Mouse (Mus musculus): Measurements from ENCODE around the gene Clcf1. TPM values are rescaled to one million over a fixed set of nuclear protein-coding genes. Genes with fewer than 3 reads are reported as not detected.

Gene Clcf1
- 3.9 TPM for polyA plus RNA-seq (2014; fragmentation: Illumina TruSeq; extraction: RNeasy Lipid Tissue Mini Kit (QIAGEN cat#74804); ENCODE audit: low read depth, low replicate concordance)

GRCm38 (mm10) chr19:4214071-4214770, at the start of gene Clcf1, which contains the start of gene AC109138.7:
TSS of gene Clcf1 (plus strand) at chr19:4214238.
TSS of gene AC109138.7 (plus strand) at chr19:4214357.

DNA sequence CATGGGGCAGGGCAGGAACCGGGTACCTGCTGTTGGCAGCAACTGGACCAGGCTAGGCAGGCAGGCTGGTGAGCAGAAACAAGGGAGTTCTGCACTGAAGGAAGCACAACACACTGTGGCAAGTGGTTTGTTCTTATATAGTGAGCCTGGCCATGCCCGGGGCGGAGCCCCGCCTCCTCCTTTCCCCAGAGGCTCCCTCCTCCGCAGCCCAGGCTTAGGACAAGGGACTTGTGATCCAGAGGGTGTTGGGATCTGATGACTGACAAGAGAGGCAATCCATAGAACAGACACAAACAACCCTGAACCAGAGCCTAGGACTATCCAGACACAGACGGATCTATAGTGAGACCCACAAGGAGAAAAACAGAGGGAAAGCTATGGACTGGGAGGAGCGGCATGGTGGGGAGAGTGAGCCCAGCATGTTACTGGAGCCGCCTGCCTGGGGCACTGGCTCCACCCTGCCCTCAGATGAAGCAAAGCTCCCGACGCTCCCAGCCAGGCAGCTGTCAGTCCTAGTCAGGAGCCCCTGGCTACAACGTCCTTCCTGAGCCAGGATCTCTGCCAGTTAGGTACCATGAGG, 38.6 kb upstream of the Clcf1 start, which contains the start of gene Carns1:
Gene Carns1, minus strand, starts transcription at position 112 of the 580 bp plus-strand sequence.

GRCm38 (mm10) chr19:4190831-4191334, 23.2 kb upstream of the Clcf1 start, which contains the start of gene Tbc1d10c:
TSS of gene Tbc1d10c (minus strand) at chr19:4191284.

GRCm38 (mm10) chr19:4191528-4192250, 22.3 kb upstream of the Clcf1 start, which contains the start of gene Ppp1ca:
TSS of gene Ppp1ca (plus strand) at chr19:4192065.

DNA sequence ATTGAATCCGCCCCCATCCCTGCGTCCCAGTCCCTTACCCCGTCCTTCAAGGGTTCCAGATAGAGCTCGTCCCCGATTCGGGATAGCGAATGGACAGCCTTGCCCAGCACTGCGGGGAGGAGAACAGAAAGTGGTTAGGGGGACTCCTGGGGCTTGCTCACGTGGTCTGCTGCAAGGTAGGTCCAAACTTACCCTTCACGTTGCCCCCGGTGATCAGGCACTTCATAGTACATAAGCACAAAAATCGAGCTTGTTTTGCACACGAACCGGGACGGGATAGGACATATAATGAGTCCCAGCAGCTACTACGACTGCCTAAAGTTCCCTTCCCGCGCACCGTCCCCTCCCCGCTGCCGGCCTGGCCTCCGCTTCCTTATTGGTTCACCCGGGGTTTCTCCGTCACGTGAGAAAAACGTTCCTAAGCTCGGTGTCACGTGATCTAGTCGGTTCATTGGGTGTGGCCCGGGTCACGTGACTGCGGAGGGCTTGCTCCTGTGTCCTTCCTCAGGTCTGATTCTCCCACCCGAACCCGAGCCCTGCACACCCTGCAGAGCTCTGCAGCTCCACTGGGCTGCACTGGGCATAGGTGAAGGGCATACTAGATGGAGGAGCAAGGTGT, 12.6 kb upstream of the Clcf1 start, which contains the start of gene Rad9a:
Gene Rad9a, minus strand, starts transcription at position 372 of the 619 bp plus-strand sequence.

GRCm38 (mm10) chr19:4231253-4232185, 17.5 kb downstream of the Clcf1 start, which contains the start of gene Pold4:
TSS of gene Pold4 (plus strand) at chr19:4231899.

DNA sequence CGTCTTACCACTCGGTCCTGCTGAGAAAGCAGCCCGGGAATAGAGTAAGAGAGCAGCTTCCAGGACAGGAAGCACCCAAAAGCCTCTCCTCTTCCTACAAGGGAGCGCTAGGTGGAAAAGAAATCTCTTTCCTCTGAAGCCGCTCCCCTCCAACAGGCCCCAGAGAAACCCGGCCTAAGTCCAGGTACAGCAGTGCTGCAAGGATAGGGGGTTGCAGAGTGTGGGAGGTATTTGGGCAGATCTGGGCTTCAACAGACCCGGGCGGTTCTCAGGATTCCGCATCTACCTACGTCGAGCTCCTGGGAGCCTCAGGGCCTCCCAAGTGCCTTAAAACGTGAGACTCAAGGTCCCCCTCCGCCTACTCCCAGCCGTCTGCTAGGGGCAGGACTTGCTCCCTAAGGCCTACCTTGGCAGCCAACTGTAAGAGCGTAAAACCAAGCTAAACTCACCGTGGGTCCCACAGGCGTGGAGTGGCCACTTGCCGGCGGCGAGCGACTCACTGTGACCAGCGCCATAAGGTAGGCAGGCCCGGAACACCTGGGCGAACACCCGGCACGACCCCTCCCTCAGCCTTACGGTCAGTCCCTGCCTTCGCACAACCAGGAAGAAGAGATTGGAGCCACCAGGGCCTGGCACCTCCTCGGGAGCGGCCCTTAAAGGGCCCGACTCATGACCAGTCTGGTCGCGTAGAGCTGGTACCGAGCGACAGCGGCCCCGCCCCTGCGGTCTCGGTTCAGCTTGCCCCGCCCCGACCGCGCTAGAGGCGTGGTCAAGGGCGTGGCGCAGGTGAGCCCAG, 54.7 kb downstream of the Clcf1 start, which contains the start of gene Ssh3:
Gene Ssh3, minus strand, starts transcription at position 615 of the 796 bp plus-strand sequence.

Other genes with a start within 250 kb of the Clcf1 start
- 10.9 TPM for gene Aldh3b2, start 241.9 kb upstream of the Clcf1 start, polyA plus RNA-seq (2014; fragmentation: Illumina TruSeq; extraction: RNeasy Lipid Tissue Mini Kit (QIAGEN cat#74804); ENCODE audit: low read depth, low replicate concordance)
- gene Acy3, start 227.7 kb upstream of the Clcf1 start, polyA plus RNA-seq (2014; fragmentation: Illumina TruSeq; extraction: RNeasy Lipid Tissue Mini Kit (QIAGEN cat#74804); ENCODE audit: low read depth, low replicate concordance), result 32.3 TPM
- not detected for gene Tbx10, start 221.5 kb upstream of the Clcf1 start, polyA plus RNA-seq (2014; fragmentation: Illumina TruSeq; extraction: RNeasy Lipid Tissue Mini Kit (QIAGEN cat#74804); ENCODE audit: low read depth, low replicate concordance)
- 25.3 TPM for gene Nudt8, start 213.7 kb upstream of the Clcf1 start, polyA plus RNA-seq (2014; fragmentation: Illumina TruSeq; extraction: RNeasy Lipid Tissue Mini Kit (QIAGEN cat#74804); ENCODE audit: low read depth, low replicate concordance)
- gene Gm49405, start 213.6 kb upstream of the Clcf1 start, polyA plus RNA-seq (2014; fragmentation: Illumina TruSeq; extraction: RNeasy Lipid Tissue Mini Kit (QIAGEN cat#74804); ENCODE audit: low read depth, low replicate concordance), result 2.5 TPM
- gene Doc2g, start 210.9 kb upstream of the Clcf1 start, polyA plus RNA-seq (2014; fragmentation: Illumina TruSeq; extraction: RNeasy Lipid Tissue Mini Kit (QIAGEN cat#74804); ENCODE audit: low read depth, low replicate concordance), result 3.2 TPM
- gene Ndufv1, start 201.4 kb upstream of the Clcf1 start, polyA plus RNA-seq (2014; fragmentation: Illumina TruSeq; extraction: RNeasy Lipid Tissue Mini Kit (QIAGEN cat#74804); ENCODE audit: low read depth, low replicate concordance), result 124 TPM
- gene Gstp1, start 176.3 kb upstream of the Clcf1 start, polyA plus RNA-seq (2014; fragmentation: Illumina TruSeq; extraction: RNeasy Lipid Tissue Mini Kit (QIAGEN cat#74804); ENCODE audit: low read depth, low replicate concordance), result 408 TPM
- 25.3 TPM for gene Gstp2, start 168.2 kb upstream of the Clcf1 start, polyA plus RNA-seq (2014; fragmentation: Illumina TruSeq; extraction: RNeasy Lipid Tissue Mini Kit (QIAGEN cat#74804); ENCODE audit: low read depth, low replicate concordance)
- 0.71 TPM for gene Gstp3, start 154.7 kb upstream of the Clcf1 start, polyA plus RNA-seq (2014; fragmentation: Illumina TruSeq; extraction: RNeasy Lipid Tissue Mini Kit (QIAGEN cat#74804); ENCODE audit: low read depth, low replicate concordance)
- gene Cabp2, start 132.7 kb upstream of the Clcf1 start, polyA plus RNA-seq (2014; fragmentation: Illumina TruSeq; extraction: RNeasy Lipid Tissue Mini Kit (QIAGEN cat#74804); ENCODE audit: low read depth, low replicate concordance), result not detected
- 93.4 TPM for gene Cdk2ap2, start 117.1 kb upstream of the Clcf1 start, polyA plus RNA-seq (2014; fragmentation: Illumina TruSeq; extraction: RNeasy Lipid Tissue Mini Kit (QIAGEN cat#74804); ENCODE audit: low read depth, low replicate concordance)
- gene Pitpnm1, start 114.2 kb upstream of the Clcf1 start, polyA plus RNA-seq (2014; fragmentation: Illumina TruSeq; extraction: RNeasy Lipid Tissue Mini Kit (QIAGEN cat#74804); ENCODE audit: low read depth, low replicate concordance), result 29.6 TPM
- 74.7 TPM for gene Aip, start 88.4 kb upstream of the Clcf1 start, polyA plus RNA-seq (2014; fragmentation: Illumina TruSeq; extraction: RNeasy Lipid Tissue Mini Kit (QIAGEN cat#74804); ENCODE audit: low read depth, low replicate concordance)
- gene Gpr152, start 74.5 kb upstream of the Clcf1 start, polyA plus RNA-seq (2014; fragmentation: Illumina TruSeq; extraction: RNeasy Lipid Tissue Mini Kit (QIAGEN cat#74804); ENCODE audit: low read depth, low replicate concordance), result 0.19 TPM
- 1.1 TPM for gene Cabp4, start 70.2 kb upstream of the Clcf1 start, polyA plus RNA-seq (2014; fragmentation: Illumina TruSeq; extraction: RNeasy Lipid Tissue Mini Kit (QIAGEN cat#74804); ENCODE audit: low read depth, low replicate concordance)
- 169 TPM for gene Coro1b, start 65.6 kb upstream of the Clcf1 start, polyA plus RNA-seq (2014; fragmentation: Illumina TruSeq; extraction: RNeasy Lipid Tissue Mini Kit (QIAGEN cat#74804); ENCODE audit: low read depth, low replicate concordance)
- 3.3 TPM for gene Ptprcap, start 60.6 kb upstream of the Clcf1 start, polyA plus RNA-seq (2014; fragmentation: Illumina TruSeq; extraction: RNeasy Lipid Tissue Mini Kit (QIAGEN cat#74804); ENCODE audit: low read depth, low replicate concordance)
- 27.2 TPM for gene Rps6kb2, start 50.9 kb upstream of the Clcf1 start, polyA plus RNA-seq (2014; fragmentation: Illumina TruSeq; extraction: RNeasy Lipid Tissue Mini Kit (QIAGEN cat#74804); ENCODE audit: low read depth, low replicate concordance)
- gene Carns1, start 38.8 kb upstream of the Clcf1 start, polyA plus RNA-seq (2014; fragmentation: Illumina TruSeq; extraction: RNeasy Lipid Tissue Mini Kit (QIAGEN cat#74804); ENCODE audit: low read depth, low replicate concordance), result 5.1 TPM
- gene Tbc1d10c, start 23.0 kb upstream of the Clcf1 start, polyA plus RNA-seq (2014; fragmentation: Illumina TruSeq; extraction: RNeasy Lipid Tissue Mini Kit (QIAGEN cat#74804); ENCODE audit: low read depth, low replicate concordance), result 3.5 TPM
- gene Ppp1ca, start 22.2 kb upstream of the Clcf1 start, polyA plus RNA-seq (2014; fragmentation: Illumina TruSeq; extraction: RNeasy Lipid Tissue Mini Kit (QIAGEN cat#74804); ENCODE audit: low read depth, low replicate concordance), result 434 TPM
- 15.7 TPM for gene Rad9a, start 12.6 kb upstream of the Clcf1 start, polyA plus RNA-seq (2014; fragmentation: Illumina TruSeq; extraction: RNeasy Lipid Tissue Mini Kit (QIAGEN cat#74804); ENCODE audit: low read depth, low replicate concordance)
- gene AC109138.7, start 119 bp downstream of the Clcf1 start, polyA plus RNA-seq (2014; fragmentation: Illumina TruSeq; extraction: RNeasy Lipid Tissue Mini Kit (QIAGEN cat#74804); ENCODE audit: low read depth, low replicate concordance), result not detected
- gene Pold4, start 17.7 kb downstream of the Clcf1 start, polyA plus RNA-seq (2014; fragmentation: Illumina TruSeq; extraction: RNeasy Lipid Tissue Mini Kit (QIAGEN cat#74804); ENCODE audit: low read depth, low replicate concordance), result 61.3 TPM
- 50.4 TPM for gene Ssh3, start 54.9 kb downstream of the Clcf1 start, polyA plus RNA-seq (2014; fragmentation: Illumina TruSeq; extraction: RNeasy Lipid Tissue Mini Kit (QIAGEN cat#74804); ENCODE audit: low read depth, low replicate concordance)
- 7.7 TPM for gene Ankrd13d, start 68.9 kb downstream of the Clcf1 start, polyA plus RNA-seq (2014; fragmentation: Illumina TruSeq; extraction: RNeasy Lipid Tissue Mini Kit (QIAGEN cat#74804); ENCODE audit: low read depth, low replicate concordance)
- gene Grk2, start 92.0 kb downstream of the Clcf1 start, polyA plus RNA-seq (2014; fragmentation: Illumina TruSeq; extraction: RNeasy Lipid Tissue Mini Kit (QIAGEN cat#74804); ENCODE audit: low read depth, low replicate concordance), result 58.8 TPM
- gene Kdm2a, start 184.0 kb downstream of the Clcf1 start, polyA plus RNA-seq (2014; fragmentation: Illumina TruSeq; extraction: RNeasy Lipid Tissue Mini Kit (QIAGEN cat#74804); ENCODE audit: low read depth, low replicate concordance), result 60.1 TPM
- 12.3 TPM for gene Rhod, start 225.2 kb downstream of the Clcf1 start, polyA plus RNA-seq (2014; fragmentation: Illumina TruSeq; extraction: RNeasy Lipid Tissue Mini Kit (QIAGEN cat#74804); ENCODE audit: low read depth, low replicate concordance)

Data from adipose tissue, adult 10 weeks (tissue).